Mouse (Mus musculus) olfactory bulb, adult 2 months (tissue): ENCODE results near the gene Myh1.

Source experiments
- CTCF ChIP-seq: fragments of 200-500 bp; IDR thresholded peaks from 2 replicates; pipeline ENCODE4 v1.5.1; 2012; ENCODE audit warnings: low read depth, mild to moderate bottlenecking, low read length, moderate library complexity; ENCODE audit not compliant: insufficient read depth
- POLR2A ChIP-seq: fragments of 200-500 bp; IDR thresholded peaks from 2 replicates; pipeline ENCODE4 v1.6.1; 2012; ENCODE audit warnings: mild to moderate bottlenecking, low read depth, low read length, moderate library complexity; ENCODE audit not compliant: insufficient read depth

- TF ChIP-seq CTCF (no peak), POLR2A (no peak)
Measured at GRCm38 (mm10) chr11:67224466-67224865, 24.6 kb downstream of the Myh1 start.
